Mouse (Mus musculus) lung, postnatal 0 days (tissue): ENCODE data around the gene Nrg4.

ENCODE experiments used
- CTCF ChIP-seq: IDR thresholded peaks from 2 replicates; pipeline ENCODE4 v1.5.1; 2016; ENCODE audit warnings: antibody characterized with exemption, mild to moderate bottlenecking
- EP300 ChIP-seq: IDR thresholded peaks from 2 replicates; pipeline ENCODE4 v1.6.1; 2016; ENCODE audit warnings: antibody characterized with exemption, mild to moderate bottlenecking, control low read depth

DNA sequence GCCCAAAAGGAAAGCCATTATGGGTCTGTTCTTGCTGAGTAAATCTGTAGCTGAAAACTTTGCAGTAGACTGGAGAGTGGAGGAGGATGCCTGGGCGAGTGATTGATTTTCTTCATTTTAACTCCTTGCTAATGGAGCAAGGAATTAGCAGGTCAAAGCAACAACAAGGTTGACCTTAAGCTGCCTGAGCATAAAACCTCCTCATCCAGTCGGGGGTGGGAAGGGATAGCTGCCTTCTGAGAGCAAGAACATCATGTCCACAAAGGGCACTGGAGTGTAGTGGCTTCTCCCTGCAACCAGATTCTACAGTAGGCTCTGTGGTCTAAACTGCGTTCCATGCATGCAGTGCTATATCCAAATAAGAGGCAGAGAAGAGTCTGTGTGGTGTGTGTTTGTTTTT, 41.4 kb upstream of the Nrg4 start:
- TF ChIP-seq CTCF (no peak), EP300 (no peak)
